Mouse (Mus musculus): ENCODE measurements around the gene Jund. TPM values are rescaled to one million over a fixed set of nuclear protein-coding genes. Genes with fewer than 3 reads are reported as not detected.

Jund gene
- total RNA-seq, 2 experiments from 2014 or later: 247 to 264 TPM

- intact Hi-C loops (cut with DNase I): loop anchor here (1.0 kb wide), 3 partner anchors 32 to 120 kb away; no protein-coding TSS in a partner anchor
- peak; percentile 69 to 86 for DNase-seq (ENCODE audit: extremely low spot score in 1 of 2, low spot score in 2 of 2)
- no peak overlapping the region for H3K27ac ChIP-seq
- TF ChIP-seq CTCF (IDR thresholded peaks at IDR 0.05): peak; percentile 99
- no peak overlapping the region for H3K4me3 ChIP-seq
Observed at GRCm38 (mm10) chr8:70720739-70721138, 22.0 kb downstream of the Jund start.

GRCm38 (mm10) chr8:70721601-70722000, 22.9 kb downstream of the Jund start:
- Histone ChIP-seq H3K4me3 (no peak overlapping the region), H3K27ac (no peak overlapping the region)
- no peak for TF ChIP-seq CTCF (IDR thresholded peaks at IDR 0.05)
- intact Hi-C loops (cut with DNase I): no loop called here
- DNase-seq (ENCODE audit: extremely low spot score in 1 of 2, low spot score in 2 of 2): no peak

GRCm38 (mm10) chr8:70723486-70724210, 24.9 kb downstream of the Jund start, which contains the start of gene Pde4c:
Gene Pde4c (plus strand): TSS chr8:70723720.
- intact Hi-C loops (cut with DNase I): no loop called here
- TF ChIP-seq CTCF (IDR thresholded peaks at IDR 0.05): no peak
- no peak within 1 kb of the TSS for H3K4me3 ChIP-seq
- H3K27ac ChIP-seq: no peak within 1 kb of the TSS
- DNase-seq (ENCODE audit: extremely low spot score in 1 of 2, low spot score in 2 of 2): no peak

GRCm38 (mm10) chr8:70724216-70724615, 25.5 kb downstream of the Jund start:
- Histone ChIP-seq H3K4me3 (no peak overlapping the region), H3K27ac (no peak overlapping the region)
- intact Hi-C loops (cut with DNase I): no loop called here
- no peak for TF ChIP-seq CTCF (IDR thresholded peaks at IDR 0.05)
- DNase-seq (ENCODE audit: extremely low spot score in 1 of 2, low spot score in 2 of 2): no peak

GRCm38 (mm10) chr8:70725792-70726447, 27.2 kb downstream of the Jund start:
- Histone ChIP-seq H3K27ac (no peak overlapping the region), H3K4me3 (no peak overlapping the region)
- no peak for TF ChIP-seq CTCF (IDR thresholded peaks at IDR 0.05)
- intact Hi-C loops (cut with DNase I): no loop called here
- no peak for DNase-seq (ENCODE audit: extremely low spot score in 1 of 2, low spot score in 2 of 2)

- Histone ChIP-seq H3K27ac (no peak overlapping the region), H3K4me3 (no peak overlapping the region)
- TF ChIP-seq CTCF (IDR thresholded peaks at IDR 0.05): no peak
- intact Hi-C loops (cut with DNase I): no loop called here
- no peak for DNase-seq (ENCODE audit: extremely low spot score in 1 of 2, low spot score in 2 of 2)
Observed at GRCm38 (mm10) chr8:70726721-70727120, 28.0 kb downstream of the Jund start.

GRCm38 (mm10) chr8:70729808-70730475, 31.2 kb downstream of the Jund start:
- Histone ChIP-seq H3K27ac (no peak overlapping the region), H3K4me3 (0 out of 2 replicates have a peak overlapping the region, but pooled peaks have one; percentile 27)
- TF ChIP-seq CTCF (IDR thresholded peaks at IDR 0.05): peak; percentile 35
- DNase-seq (ENCODE audit: extremely low spot score in 1 of 2, low spot score in 2 of 2): no peak
- intact Hi-C loops (cut with DNase I): no loop called here

GRCm38 (mm10) chr8:70730956-70731355, 32.2 kb downstream of the Jund start:
- Histone ChIP-seq H3K27ac (no peak overlapping the region), H3K4me3 (no peak overlapping the region)
- intact Hi-C loops (cut with DNase I): no loop called here
- no peak for TF ChIP-seq CTCF (IDR thresholded peaks at IDR 0.05)
- DNase-seq (ENCODE audit: extremely low spot score in 1 of 2, low spot score in 2 of 2): no peak

GRCm38 (mm10) chr8:70737705-70738104, 39.0 kb downstream of the Jund start:
- intact Hi-C loops (cut with DNase I): no loop called here
- TF ChIP-seq CTCF (IDR thresholded peaks at IDR 0.05): no peak
- no peak overlapping the region for H3K27ac ChIP-seq
- DNase-seq (ENCODE audit: extremely low spot score in 1 of 2, low spot score in 2 of 2): no peak
- no peak overlapping the region for H3K4me3 ChIP-seq

GRCm38 (mm10) chr8:70738211-70738610, 39.5 kb downstream of the Jund start:
- DNase-seq (ENCODE audit: extremely low spot score in 1 of 2, low spot score in 2 of 2): no peak
- Histone ChIP-seq H3K4me3 (no peak overlapping the region), H3K27ac (no peak overlapping the region)
- intact Hi-C loops (cut with DNase I): no loop called here
- TF ChIP-seq CTCF (IDR thresholded peaks at IDR 0.05): no peak

- intact Hi-C loops (cut with DNase I): no loop called here
- H3K4me3 ChIP-seq: no peak overlapping the region
- H3K27ac ChIP-seq: no peak overlapping the region
- no peak for DNase-seq (ENCODE audit: extremely low spot score in 1 of 2, low spot score in 2 of 2)
- TF ChIP-seq CTCF (IDR thresholded peaks at IDR 0.05): no peak
Observed at GRCm38 (mm10) chr8:70741661-70742060, 42.9 kb downstream of the Jund start.

GRCm38 (mm10) chr8:70742176-70742575, 43.4 kb downstream of the Jund start:
- TF ChIP-seq CTCF (IDR thresholded peaks at IDR 0.05): no peak
- DNase-seq (ENCODE audit: extremely low spot score in 1 of 2, low spot score in 2 of 2): no peak
- intact Hi-C loops (cut with DNase I): no loop called here
- no peak overlapping the region for H3K27ac ChIP-seq
- H3K4me3 ChIP-seq: no peak overlapping the region

Data from left cerebral cortex, adult 2 months (tissue).